Mouse (Mus musculus) adrenal gland, postnatal 10 days (tissue): ENCODE measurements around the gene Ubqln4. TPM values are rescaled to one million over a fixed set of nuclear protein-coding genes. Genes with fewer than 3 reads are reported as not detected.
"Not testable (repeated sequence)": the region's sequence is repeated elsewhere in the genome, so short reads cannot be mapped to it uniquely, and the experiment has no call there.

Experiments
- DNase-seq: peaks from one replicate; pipeline ENCODE4 v3.0.0; 2021; ENCODE audit warnings: mixed read lengths
- microRNA-seq: library from miRNA; unstranded; fragments of <30 nt; microRNA quantifications from one replicate; pipeline ENCODE4 v1.2.0, GENCODE M21; 2021
- total RNA-seq, 2 experiments: library from RNA; stranded (reverse); gene quantifications; 2 replicates each; pipeline ENCODE4 v1.2.3; 2021

Gene Ubqln4
- total RNA-seq, 2 experiments from 2014 or later, result 63.9 to 73.1 TPM

GRCm38 (mm10) chr3:88596547-88596946 lies 43.0 kb downstream of the Ubqln4 start:
- DNase-seq, result not testable (repeated sequence)

- DNase-seq, result no peak
Measured at GRCm38 (mm10) chr3:88602466-88602865, 48.9 kb downstream of the Ubqln4 start.

- peak; percentile 88 for DNase-seq
Measured at GRCm38 (mm10) chr3:88603714-88604161, 50.2 kb downstream of the Ubqln4 start.

DNA sequence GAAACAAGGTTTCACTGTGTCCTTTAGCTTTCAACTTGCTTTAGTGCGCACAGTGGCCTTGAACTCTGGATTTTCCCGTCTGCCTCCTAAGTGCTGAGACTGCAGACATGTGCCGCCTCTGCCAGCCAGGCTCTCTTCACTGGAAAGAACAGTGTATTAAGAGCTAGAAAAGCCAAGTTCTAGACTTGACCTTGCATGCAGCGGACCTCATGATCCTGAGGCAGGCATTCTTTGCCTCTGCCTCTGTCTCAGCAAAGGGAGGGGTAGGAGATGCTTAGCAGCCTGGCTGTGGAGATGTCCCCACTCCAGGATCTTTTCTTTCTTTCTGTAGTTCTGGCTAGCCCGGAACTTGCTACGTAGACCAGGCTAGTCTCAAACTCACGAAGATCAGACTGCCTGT lies 51.3 kb downstream of the Ubqln4 start:
- DNase-seq, result no peak

DNA sequence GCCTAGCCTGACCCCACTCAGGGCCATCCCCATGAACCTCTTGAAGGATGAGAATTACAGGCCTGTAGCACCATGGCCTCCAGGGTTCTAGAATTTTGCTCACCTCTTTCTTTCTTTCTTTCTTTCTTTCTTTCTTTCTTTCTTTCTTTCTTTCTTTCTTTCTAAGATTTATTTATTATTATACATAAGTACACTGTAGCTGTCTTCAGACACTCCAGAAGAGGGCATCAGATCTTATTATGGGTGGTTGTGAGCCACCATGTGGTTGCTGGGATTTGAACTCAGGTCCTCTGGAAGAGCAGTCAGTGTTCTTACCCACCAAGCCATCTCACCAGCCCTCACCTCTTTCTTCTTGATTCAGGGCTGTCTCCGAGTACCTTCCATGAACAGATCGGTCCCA lies 52.1 kb downstream of the Ubqln4 start, which contains the start of gene Arhgef2:
TSS of gene Arhgef2 (plus strand) at position 301 of the 400 bp plus-strand sequence.
- not testable (repeated sequence) for DNase-seq

- DNase-seq, result peak; percentile 92
Measured at GRCm38 (mm10) chr3:88607065-88607757, 53.7 kb downstream of the Ubqln4 start.

DNA sequence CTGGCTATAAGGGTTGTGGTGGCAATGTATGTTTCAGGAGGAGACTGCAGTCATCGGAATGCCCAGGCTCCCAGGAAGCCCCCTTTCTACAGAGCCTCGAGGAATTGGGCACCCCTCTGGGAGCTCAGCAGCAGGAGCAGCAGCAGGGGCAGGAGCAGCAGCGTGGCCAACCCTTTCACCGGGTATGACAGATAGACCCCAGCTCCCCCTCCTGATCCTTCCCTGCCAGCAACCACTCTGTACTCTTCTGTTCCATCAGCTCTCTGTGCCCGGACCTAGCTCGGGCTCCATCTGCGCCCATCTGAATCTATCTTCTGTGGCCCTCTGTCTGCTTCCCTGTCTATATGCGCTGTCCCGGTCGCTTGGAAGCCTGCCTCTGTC lies 54.2 kb downstream of the Ubqln4 start:
- DNase-seq, result no peak

DNA sequence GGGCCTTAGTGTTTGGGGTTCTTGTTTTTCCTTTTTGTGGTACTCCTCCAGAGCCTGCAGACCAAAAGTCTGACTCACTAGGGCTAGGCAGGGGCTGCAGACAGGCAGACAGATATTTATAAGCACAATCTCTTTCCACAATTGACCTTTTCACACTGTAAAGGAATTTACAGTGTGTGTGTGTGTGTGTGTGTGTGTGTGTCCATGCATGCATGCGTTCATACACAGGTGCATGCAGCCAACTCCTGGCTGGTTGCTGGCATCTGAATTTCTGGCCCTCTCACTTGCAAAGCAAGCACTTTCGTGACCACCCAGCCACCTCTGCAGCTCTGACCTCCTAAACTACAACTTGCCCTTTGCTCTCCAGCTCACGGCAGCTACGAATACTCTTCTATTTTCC lies 55.5 kb downstream of the Ubqln4 start:
- no peak for DNase-seq

GRCm38 (mm10) chr3:88614418-88614817 lies 60.9 kb downstream of the Ubqln4 start:
- DNase-seq, result no peak

- DNase-seq, result no peak
Measured at GRCm38 (mm10) chr3:88615117-88615516, 61.6 kb downstream of the Ubqln4 start.

DNA sequence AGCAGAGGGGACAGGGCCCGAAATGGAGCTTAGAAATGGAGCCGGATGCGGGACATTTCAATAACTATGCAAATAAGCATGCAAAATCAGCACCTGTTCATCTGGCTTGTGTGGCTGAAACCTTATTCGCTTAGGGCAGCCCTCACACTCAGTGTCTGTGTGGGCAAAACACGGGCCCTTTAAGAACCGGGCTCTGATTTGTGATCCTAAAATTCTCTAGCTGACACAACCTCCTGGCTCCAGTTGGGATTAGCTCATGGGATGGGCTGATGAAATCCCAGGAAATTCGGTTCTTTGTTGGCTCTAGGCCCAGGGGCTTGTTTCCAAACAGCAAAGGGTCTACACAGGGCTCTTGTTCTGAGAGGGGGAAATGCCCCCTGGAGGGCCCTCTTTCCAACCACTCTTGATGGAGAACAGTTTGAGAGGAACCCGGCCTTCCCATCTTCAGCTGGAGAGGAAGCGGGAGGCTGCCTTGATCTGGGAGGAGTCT lies 62.4 kb downstream of the Ubqln4 start:
- DNase-seq, result no peak

DNA sequence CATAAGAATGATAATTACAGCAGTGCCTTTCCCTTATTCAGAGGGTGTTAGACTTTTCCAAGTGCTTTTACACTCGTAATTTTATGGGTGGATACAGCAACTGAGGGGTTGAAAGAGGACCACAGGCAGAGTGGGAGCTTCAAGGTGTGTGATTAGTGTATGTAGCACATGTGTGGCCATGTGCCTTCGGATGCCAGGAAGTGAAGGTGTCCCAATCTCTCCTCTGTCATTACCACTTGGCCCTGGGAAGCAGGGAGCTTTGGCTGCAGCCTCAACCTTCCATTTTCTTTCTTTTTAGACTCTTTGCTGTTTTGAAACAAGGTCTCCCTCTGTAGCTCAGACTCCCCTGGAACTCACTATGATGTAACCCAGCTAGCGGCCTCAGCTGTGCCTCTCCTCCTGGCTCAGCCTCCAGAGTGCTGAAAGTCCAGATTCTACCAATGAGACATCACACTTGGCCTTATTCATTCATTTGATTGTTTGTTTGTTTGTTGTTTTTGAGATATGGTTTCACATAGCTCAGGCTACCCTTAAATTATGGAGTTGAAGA lies 63.5 kb downstream of the Ubqln4 start:
- no peak for DNase-seq

GRCm38 (mm10) chr3:88618074-88618871 lies 64.7 kb downstream of the Ubqln4 start:
- DNase-seq, result no peak

Small RNAs within 50 kb of the gene (microRNA-seq; reads per million reads assigned to microRNA genes)
- gene Mir1905, result not detected

Other genes with a start within 250 kb of the Ubqln4 start
- 100 to 1,000 TPM; 144 to 149 TPM for gene Glmp, start 228.7 kb upstream of the Ubqln4 start, total RNA-seq
- 10 to 100 TPM; 15.1 to 17.7 TPM for gene Tmem79, start 217.6 kb upstream of the Ubqln4 start, total RNA-seq
- 10 to 100 TPM; 42.8 to 55.9 TPM for gene Smg5, start 217.5 kb upstream of the Ubqln4 start, total RNA-seq
- 1 to 10 TPM; 2.7 to 4.2 TPM for gene Paqr6, start 189.2 kb upstream of the Ubqln4 start, total RNA-seq
- 10 to 100 TPM in 1 of 2 experiments, under 1 TPM in 1; 0.67 to 16.9 TPM for gene Bglap3, start 181.0 kb upstream of the Ubqln4 start, total RNA-seq
- gene Bglap2, start 175.1 kb upstream of the Ubqln4 start, total RNA-seq, result 10 to 100 TPM in 1 of 2 experiments, not detected in 1; 24.0 TPM
- 100 to 1,000 TPM in 1 of 2 experiments, 1 to 10 TPM in 1; 1.6 to 106 TPM for gene Bglap, start 169.3 kb upstream of the Ubqln4 start, total RNA-seq
- 10 to 100 TPM; 60.2 to 62.6 TPM for gene Pmf1, start 143.4 kb upstream of the Ubqln4 start, total RNA-seq
- 10 to 100 TPM; 37.8 to 47.6 TPM for gene Slc25a44, start 128.6 kb upstream of the Ubqln4 start, total RNA-seq
- 10 to 100 TPM; 13.4 to 15.5 TPM for gene Sema4a, start 92.6 kb upstream of the Ubqln4 start, total RNA-seq
- gene Lmna, start 43.8 kb upstream of the Ubqln4 start, total RNA-seq, result 100 to 1,000 TPM; 102 to 104 TPM
- 1 to 10 TPM; 5.5 to 5.6 TPM for gene Mex3a, start 21.4 kb upstream of the Ubqln4 start, total RNA-seq
- gene Rab25, start 5.5 kb upstream of the Ubqln4 start, total RNA-seq, result not detected
- 100 to 1,000 TPM; 131 to 132 TPM for gene Lamtor2, start 684 bp upstream of the Ubqln4 start, total RNA-seq
- gene Ssr2, start 22.1 kb downstream of the Ubqln4 start, total RNA-seq, result 100 to 1,000 TPM; 221 to 247 TPM
- gene Arhgef2, start 52.2 kb downstream of the Ubqln4 start, total RNA-seq, result 10 to 100 TPM; 51.4 to 71.5 TPM
- gene Rxfp4, start 99.4 kb downstream of the Ubqln4 start, total RNA-seq, result not detected
- 10 to 100 TPM; 46.7 to 60.5 TPM for gene Khdc4, start 132.0 kb downstream of the Ubqln4 start, total RNA-seq
- 10 to 100 TPM; 39.0 to 44.9 TPM for gene Rit1, start 163.1 kb downstream of the Ubqln4 start, total RNA-seq
- gene Syt11, start 221.4 kb downstream of the Ubqln4 start, total RNA-seq, result 10 to 100 TPM; 10.5 to 18.4 TPM